Mouse (Mus musculus) heart, postnatal 0 days (tissue): ENCODE measurements around the gene P3h3. TPM values are rescaled to one million over a fixed set of nuclear protein-coding genes. Genes with fewer than 3 reads are reported as not detected.

Experiments
- ATAC-seq: fragments of 200-750 bp; cut with Nextera tagmentation; 2 replicates; pipeline ENCODE4 v1.8.0; 2017; ENCODE audit warnings: low read depth, moderate number of reproducible peaks, moderate library complexity; ENCODE audit not compliant: insufficient read depth
- DNase-seq: peaks from one replicate; pipeline ENCODE4 v3.0.0-alpha.2; 2016; ENCODE audit warnings: low spot score
- H3K27ac ChIP-seq: fragments of 300-500 bp; sonication (generic); 2 replicates; pipeline ENCODE4 v1.5.1; 2014; ENCODE audit warnings: low read depth, mild to moderate bottlenecking
- H3K27me3 ChIP-seq: fragments of 300-500 bp; sonication (generic); 2 replicates; pipeline ENCODE4 v1.6.1; 2014; ENCODE audit warnings: low read length, mixed read lengths; ENCODE audit not compliant: control insufficient read depth, insufficient read depth
- H3K36me3 ChIP-seq: fragments of 300-500 bp; sonication (generic); replicated peaks from 2 replicates; pipeline ENCODE4 v1.6.1; 2014; ENCODE audit warnings: low read length, mixed read lengths; ENCODE audit not compliant: control insufficient read depth, insufficient read depth
- H3K4me1 ChIP-seq: fragments of 300-500 bp; sonication (generic); 2 replicates; pipeline ENCODE4 v1.6.1; 2014; ENCODE audit warnings: antibody characterized with exemption; ENCODE audit not compliant: control insufficient read depth, insufficient read depth
- H3K4me2 ChIP-seq: fragments of 300-500 bp; sonication (generic); 2 replicates; pipeline ENCODE4 v1.6.1; 2014; ENCODE audit warnings: low read depth, mild to moderate bottlenecking, low read length, moderate library complexity
- H3K4me3 ChIP-seq: fragments of 300-500 bp; sonication (generic); 2 replicates; pipeline ENCODE4 v1.5.1; 2014; ENCODE audit warnings: low read depth, low read length
- H3K9ac ChIP-seq: fragments of 300-500 bp; sonication (generic); replicated peaks from 2 replicates; pipeline ENCODE4 v1.6.1; 2014; ENCODE audit warnings: low read depth, low read length, mixed read lengths
- H3K9me3 ChIP-seq: fragments of 300-500 bp; sonication (generic); replicated peaks from 2 replicates; pipeline ENCODE4 v1.6.1; 2016; ENCODE audit warnings: low read length; ENCODE audit not compliant: control insufficient read depth
- CTCF ChIP-seq: IDR thresholded peaks from 2 replicates; pipeline ENCODE4 v1.5.1; 2016; ENCODE audit warnings: antibody characterized with exemption, control low read depth, low read depth
- EP300 ChIP-seq: IDR thresholded peaks from 2 replicates; pipeline ENCODE4 v1.6.1; 2016; ENCODE audit warnings: antibody characterized with exemption, low read depth
- WGBS: fragments of 180-500 bp; shearing (Covaris S2); extraction: QIAGEN DNeasy Blood & Tissue Kit; methylation state at CpG from one replicate; pipeline ENCODE4 v1.1.7; 2014; 5-methylcytosine and 5-hydroxymethylcytosine counted together
- polyA plus RNA-seq: library from polyadenylated mRNA; unstranded; fragments of >200 nt; fragmentation: Nextera tagmentation; extraction: Ambion mirVana; gene quantifications from 2 replicates; pipeline ENCODE4 v1.2.1, GENCODE M21; 2015
- total RNA-seq: library from RNA; depleted of rRNA; stranded (reverse); fragments of >200 nt; gene quantifications from 2 replicates; pipeline ENCODE4 v1.2.3, GENCODE M21; 2014; ENCODE audit warnings: low replicate concordance

The P3h3 gene
- total and polyA plus RNA-seq, 2 experiments from 2014 or later, result 7.2 to 38.5 TPM

DNA sequence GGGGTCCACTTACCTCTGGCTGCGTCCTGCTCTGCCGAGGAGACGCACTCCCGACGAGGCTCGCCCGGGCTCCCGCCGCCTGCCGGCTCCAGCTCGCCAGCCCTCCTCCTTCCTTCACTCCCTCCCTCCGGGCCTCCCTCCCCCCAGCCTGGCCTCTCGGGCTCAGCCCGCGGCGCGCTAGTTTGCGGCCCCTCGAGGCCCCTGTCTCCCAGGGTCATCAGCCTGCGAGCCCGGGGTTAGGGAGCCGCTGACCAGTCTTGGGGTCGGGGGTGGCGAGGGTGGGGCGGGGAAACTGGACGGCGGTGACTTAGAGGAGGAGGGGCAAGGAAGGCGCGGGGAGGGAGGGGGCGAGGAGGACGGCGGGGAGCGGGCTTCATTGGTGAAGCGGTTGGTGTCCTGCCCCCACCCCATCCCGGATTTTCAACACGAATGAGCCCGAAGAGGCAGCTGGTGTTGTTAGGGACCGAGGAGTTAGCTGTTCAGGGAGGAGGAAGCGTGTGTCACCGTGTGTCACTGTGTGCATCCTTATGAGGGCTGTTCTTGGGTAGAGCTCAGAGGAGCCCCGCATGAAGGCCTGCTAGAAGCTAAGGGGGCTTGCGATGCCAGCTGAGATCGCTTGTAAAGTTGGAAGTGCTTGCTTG lies 6.2 kb upstream of the P3h3 start, which contains the start of gene Gpr162:
TSS of gene Gpr162 (minus strand) at position 326 of the 641 bp plus-strand sequence.
- WGBS, result 2% methylated on average over 30 of the region's 43 CpGs
- Histone ChIP-seq H3K4me1 (peaks cover 11% of the 10 kb centered on the region; the same call in 1 of the 2 replicates), H3K36me3 (no peaks in the 10 kb centered on the region), H3K9ac (peak within 1 kb of the TSS; percentile 54), H3K27me3 (peaks cover 22% of the 10 kb centered on the region), H3K4me2 (peak within 1 kb of the TSS; percentile 97), H3K4me3 (peak within 1 kb of the TSS; percentile 49), H3K27ac (peak within 1 kb of the TSS; percentile 61; the same call in 1 of the 2 replicates), H3K9me3 (no peaks in the 10 kb centered on the region)
- ATAC-seq (peak; percentile 49), DNase-seq (peak; percentile 58)
- TF ChIP-seq EP300, result no peak
- no peak for TF ChIP-seq CTCF

DNA sequence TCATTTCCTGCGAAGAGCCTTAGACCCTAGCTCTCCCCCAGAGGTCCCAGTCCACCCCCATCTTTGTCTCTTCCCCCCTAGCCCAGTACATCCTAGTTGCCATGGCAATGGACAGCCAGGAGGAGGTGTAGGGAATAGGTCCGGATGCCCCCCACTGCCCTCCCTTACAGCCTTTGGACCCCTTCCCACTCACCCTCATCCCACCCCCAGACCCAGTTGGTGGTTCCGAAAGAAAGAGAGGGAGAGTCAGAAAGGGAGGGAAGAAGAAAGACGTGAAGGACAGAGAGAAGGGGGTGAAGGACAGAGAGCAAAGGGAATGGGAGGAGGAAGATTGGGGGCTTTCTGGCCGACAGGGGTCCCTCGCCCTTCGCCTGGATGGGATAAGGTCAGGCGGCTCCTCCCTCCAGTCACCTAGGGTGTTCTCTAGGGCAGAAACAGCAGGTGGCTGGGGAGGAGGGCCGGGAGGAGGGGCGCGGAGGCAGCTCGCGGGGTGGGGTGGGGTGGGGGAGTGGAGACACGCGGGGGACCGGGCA lies 5.6 kb upstream of the P3h3 start:
- peak overlapping the region; percentile 54 for H3K9ac ChIP-seq
- 2% methylated on average over 16 of the region's 16 CpGs for WGBS
- no peak for DNase-seq
- ATAC-seq, result peak; percentile 5; the same call in 1 of the 2 replicates
- H3K4me2 ChIP-seq, result peak overlapping the region; percentile 97
- H3K4me3 ChIP-seq, result peak overlapping the region; percentile 49
- TF ChIP-seq EP300 (no peak), CTCF (no peak)
- H3K9me3 ChIP-seq, result no peaks in the 10 kb centered on the region
- peaks cover 11% of the 10 kb centered on the region; the same call in 1 of the 2 replicates for H3K4me1 ChIP-seq
- no peaks in the 10 kb centered on the region for H3K36me3 ChIP-seq
- peak overlapping the region; percentile 61; the same call in 1 of the 2 replicates for H3K27ac ChIP-seq
- H3K27me3 ChIP-seq, result peaks cover 28% of the 10 kb centered on the region

DNA sequence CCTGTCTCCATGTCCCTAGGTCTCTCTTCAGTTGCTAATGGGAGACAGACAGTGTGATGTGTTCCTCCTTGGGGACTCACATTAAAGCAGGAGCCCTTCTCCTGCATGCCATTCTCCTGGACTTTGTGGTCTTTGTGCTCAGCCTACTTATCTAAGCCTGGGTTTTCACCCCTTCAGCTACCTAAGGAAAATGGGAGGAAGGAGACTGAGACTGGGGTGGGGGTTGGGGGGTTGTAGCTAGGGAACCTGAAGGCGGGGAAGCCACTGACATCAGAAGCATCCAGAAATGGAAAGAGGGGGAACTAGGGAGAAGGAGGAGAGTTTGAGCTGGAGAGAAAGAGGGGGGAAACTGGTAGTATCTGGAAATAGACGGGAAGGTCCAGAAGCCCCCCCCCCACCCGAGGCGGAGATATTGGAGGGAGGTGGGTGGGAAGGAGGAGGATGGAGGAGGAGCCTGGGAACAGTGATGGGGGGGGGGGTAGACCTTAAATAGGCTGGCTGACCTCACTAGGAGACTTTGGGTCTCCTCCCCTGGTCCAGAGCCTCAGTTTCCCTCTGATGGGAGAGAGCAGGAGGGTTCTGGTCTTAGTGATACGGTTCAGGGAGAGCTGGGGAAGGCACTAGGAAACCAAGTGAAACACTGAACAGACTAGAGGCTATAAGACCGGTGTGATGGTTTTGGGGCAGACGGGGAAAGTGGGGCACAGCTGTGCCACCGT lies 5.0 kb upstream of the P3h3 start:
- peaks cover 33% of the 10 kb centered on the region for H3K27me3 ChIP-seq
- peak overlapping the region; percentile 54; the same call in 1 of the 2 replicates for H3K9ac ChIP-seq
- DNase-seq (no peak), ATAC-seq (no peak)
- 16% methylated on average over 8 of the region's 8 CpGs for WGBS
- peaks cover 11% of the 10 kb centered on the region; the same call in 1 of the 2 replicates for H3K4me1 ChIP-seq
- no peaks in the 10 kb centered on the region for H3K36me3 ChIP-seq
- peak overlapping the region; percentile 97 for H3K4me2 ChIP-seq
- no peaks in the 10 kb centered on the region for H3K9me3 ChIP-seq
- TF ChIP-seq EP300 (no peak), CTCF (no peak)
- no peak overlapping the region; the same call in 1 of the 2 replicates for H3K27ac ChIP-seq
- H3K4me3 ChIP-seq, result peak overlapping the region; percentile 49

DNA sequence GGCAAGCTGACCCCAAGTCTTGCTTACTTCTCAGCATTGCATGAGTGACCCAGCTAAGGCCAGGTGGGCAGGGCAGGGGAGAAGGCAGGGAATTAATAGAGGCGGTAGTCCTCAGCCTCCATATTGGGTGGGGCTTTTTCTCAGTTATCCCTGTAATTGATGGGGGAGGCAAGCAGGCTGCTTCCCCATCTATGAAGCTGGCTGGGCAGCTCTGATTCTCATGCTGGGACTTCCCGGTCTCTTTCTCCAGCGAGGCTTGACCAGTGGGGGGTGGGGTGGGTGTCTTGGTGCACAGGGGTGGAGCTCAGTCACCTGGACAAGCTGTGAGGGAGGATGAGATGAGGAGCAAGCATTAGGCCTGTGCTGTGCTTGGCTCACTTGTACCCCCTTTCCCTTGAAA lies 4.2 kb upstream of the P3h3 start:
- Histone ChIP-seq H3K4me2 (no peak overlapping the region; the same call in 1 of the 2 replicates), H3K27me3 (peaks cover 33% of the 10 kb centered on the region), H3K4me3 (no peak overlapping the region), H3K27ac (no peak overlapping the region), H3K36me3 (no peaks in the 10 kb centered on the region), H3K4me1 (peaks cover 11% of the 10 kb centered on the region; the same call in 1 of the 2 replicates), H3K9ac (no peak overlapping the region), H3K9me3 (no peaks in the 10 kb centered on the region)
- DNase-seq (no peak), ATAC-seq (no peak)
- WGBS, result 50% methylated on average over 3 of the region's 3 CpGs
- TF ChIP-seq EP300 (no peak), CTCF (no peak)

DNA sequence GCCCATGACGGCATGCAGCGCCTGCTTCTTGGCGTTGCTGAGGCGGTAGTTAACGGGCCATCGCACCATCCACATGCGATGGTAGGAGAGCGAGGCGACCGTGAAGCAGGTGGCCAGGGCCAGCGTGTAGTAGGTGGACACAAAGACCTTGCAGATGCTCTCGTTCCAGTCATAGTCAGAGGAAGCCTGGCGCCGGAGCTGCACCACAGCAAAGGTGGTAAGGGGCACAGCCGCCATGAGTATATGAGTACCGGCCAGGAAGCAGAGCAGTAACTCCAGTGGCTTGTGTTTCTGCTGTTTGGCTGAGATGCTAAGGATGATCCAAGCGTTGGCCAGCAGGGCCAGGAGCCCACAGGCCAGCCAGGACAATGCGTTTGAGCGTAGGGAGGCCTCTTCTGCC lies 3.7 kb upstream of the P3h3 start:
- Histone ChIP-seq H3K4me2 (no peak overlapping the region), H3K36me3 (no peaks in the 10 kb centered on the region), H3K27ac (no peak overlapping the region), H3K4me1 (peaks cover 16% of the 10 kb centered on the region), H3K9ac (no peak overlapping the region), H3K4me3 (no peak overlapping the region), H3K27me3 (peaks cover 33% of the 10 kb centered on the region), H3K9me3 (no peaks in the 10 kb centered on the region)
- no peak for ATAC-seq
- no peak for TF ChIP-seq CTCF
- TF ChIP-seq EP300, result no peak
- DNase-seq, result no peak
- 88% methylated on average over 19 of the region's 19 CpGs for WGBS
